Mouse (Mus musculus): ENCODE results near the gene Mylk. TPM values are rescaled to one million over a fixed set of nuclear protein-coding genes. Genes with fewer than 3 reads are reported as not detected.
"Not testable (repeated sequence)": the region's sequence is repeated elsewhere in the genome, so short reads cannot be mapped to it uniquely, and the experiment has no call there.

Mylk gene
- polyA plus RNA-seq, 1 experiment, result 8.3 TPM

- Histone ChIP-seq H3K4me3 (ENCODE audit: insufficient read depth, low read length) (no peak overlapping the region), H3K27ac (ENCODE audit: insufficient read depth, low read length) (no peak overlapping the region), H3K4me1 (ENCODE audit: control insufficient read depth, insufficient read depth, low read length) (no peaks in the 10 kb centered on the region)
- TF ChIP-seq POLR2A (IDR thresholded peaks at IDR 0.05; ENCODE audit: extremely low read depth, insufficient read depth, low read length), result no peak
- no peak for TF ChIP-seq CTCF (IDR thresholded peaks at IDR 0.05; ENCODE audit: extremely low read depth, insufficient read depth, low read length)
These were observed 56.2 kb downstream of the Mylk start for GRCm38 (mm10) chr16:34801222-34801621.

GRCm38 (mm10) chr16:34804286-34805010 lies 59.4 kb downstream of the Mylk start:
- Histone ChIP-seq H3K4me1 (ENCODE audit: control insufficient read depth, insufficient read depth, low read length) (no peaks in the 10 kb centered on the region), H3K4me3 (ENCODE audit: insufficient read depth, low read length) (no peak overlapping the region), H3K27ac (ENCODE audit: insufficient read depth, low read length) (no peak overlapping the region)
- TF ChIP-seq POLR2A (IDR thresholded peaks at IDR 0.05; ENCODE audit: extremely low read depth, insufficient read depth, low read length) (no peak), CTCF (IDR thresholded peaks at IDR 0.05; ENCODE audit: extremely low read depth, insufficient read depth, low read length) (no peak)

- H3K4me1 ChIP-seq (ENCODE audit: control insufficient read depth, insufficient read depth, low read length), result no peaks in the 10 kb centered on the region
- H3K27ac ChIP-seq (ENCODE audit: insufficient read depth, low read length), result no peak overlapping the region
- TF ChIP-seq CTCF (IDR thresholded peaks at IDR 0.05; ENCODE audit: extremely low read depth, insufficient read depth, low read length) (no peak), POLR2A (IDR thresholded peaks at IDR 0.05; ENCODE audit: extremely low read depth, insufficient read depth, low read length) (no peak)
- H3K4me3 ChIP-seq (ENCODE audit: insufficient read depth, low read length), result no peak overlapping the region
These were observed 62.1 kb downstream of the Mylk start for GRCm38 (mm10) chr16:34806883-34807767.

- TF ChIP-seq CTCF (IDR thresholded peaks at IDR 0.05; ENCODE audit: extremely low read depth, insufficient read depth, low read length) (no peak), POLR2A (IDR thresholded peaks at IDR 0.05; ENCODE audit: extremely low read depth, insufficient read depth, low read length) (no peak)
- Histone ChIP-seq H3K4me1 (ENCODE audit: control insufficient read depth, insufficient read depth, low read length) (no peaks in the 10 kb centered on the region), H3K27ac (ENCODE audit: insufficient read depth, low read length) (no peak overlapping the region), H3K4me3 (ENCODE audit: insufficient read depth, low read length) (no peak overlapping the region)
These were observed 62.8 kb downstream of the Mylk start for GRCm38 (mm10) chr16:34807768-34808275.

GRCm38 (mm10) chr16:34812165-34812564 lies 67.2 kb downstream of the Mylk start:
- TF ChIP-seq POLR2A (IDR thresholded peaks at IDR 0.05; ENCODE audit: extremely low read depth, insufficient read depth, low read length), result no peak
- TF ChIP-seq CTCF (IDR thresholded peaks at IDR 0.05; ENCODE audit: extremely low read depth, insufficient read depth, low read length), result no peak
- no peak overlapping the region for H3K27ac ChIP-seq (ENCODE audit: insufficient read depth, low read length)
- H3K4me1 ChIP-seq (ENCODE audit: control insufficient read depth, insufficient read depth, low read length), result no peaks in the 10 kb centered on the region

GRCm38 (mm10) chr16:34813161-34813560 lies 68.2 kb downstream of the Mylk start:
- not testable (repeated sequence) for H3K4me3 ChIP-seq (ENCODE audit: insufficient read depth, low read length)

More at GRCm38 (mm10) chr16:34812165-34812564, 67.2 kb downstream of the Mylk start:
- H3K4me3 ChIP-seq (ENCODE audit: insufficient read depth, low read length), result no peak overlapping the region

GRCm38 (mm10) chr16:34813570-34813969 lies 68.6 kb downstream of the Mylk start:
- Histone ChIP-seq H3K4me1 (ENCODE audit: control insufficient read depth, insufficient read depth, low read length) (no peaks in the 10 kb centered on the region), H3K4me3 (ENCODE audit: insufficient read depth, low read length) (no peak overlapping the region), H3K27ac (ENCODE audit: insufficient read depth, low read length) (no peak overlapping the region)
- TF ChIP-seq POLR2A (IDR thresholded peaks at IDR 0.05; ENCODE audit: extremely low read depth, insufficient read depth, low read length), result no peak
- TF ChIP-seq CTCF (IDR thresholded peaks at IDR 0.05; ENCODE audit: extremely low read depth, insufficient read depth, low read length), result no peak

More at GRCm38 (mm10) chr16:34813161-34813560, 68.2 kb downstream of the Mylk start:
- not testable (repeated sequence) for H3K4me1 ChIP-seq (ENCODE audit: control insufficient read depth, insufficient read depth, low read length); H3K27ac ChIP-seq (ENCODE audit: insufficient read depth, low read length)

GRCm38 (mm10) chr16:34814612-34815011 lies 69.6 kb downstream of the Mylk start:
- Histone ChIP-seq H3K27ac (ENCODE audit: insufficient read depth, low read length) (no peak overlapping the region), H3K4me1 (ENCODE audit: control insufficient read depth, insufficient read depth, low read length) (no peaks in the 10 kb centered on the region), H3K4me3 (ENCODE audit: insufficient read depth, low read length) (no peak overlapping the region)
- TF ChIP-seq POLR2A (IDR thresholded peaks at IDR 0.05; ENCODE audit: extremely low read depth, insufficient read depth, low read length), result no peak
- no peak for TF ChIP-seq CTCF (IDR thresholded peaks at IDR 0.05; ENCODE audit: extremely low read depth, insufficient read depth, low read length)

GRCm38 (mm10) chr16:34816548-34816947 lies 71.5 kb downstream of the Mylk start:
- no peak overlapping the region for H3K27ac ChIP-seq (ENCODE audit: insufficient read depth, low read length)
- no peak overlapping the region for H3K4me3 ChIP-seq (ENCODE audit: insufficient read depth, low read length)
- TF ChIP-seq POLR2A (IDR thresholded peaks at IDR 0.05; ENCODE audit: extremely low read depth, insufficient read depth, low read length) (no peak), CTCF (IDR thresholded peaks at IDR 0.05; ENCODE audit: extremely low read depth, insufficient read depth, low read length) (no peak)
- no peaks in the 10 kb centered on the region for H3K4me1 ChIP-seq (ENCODE audit: control insufficient read depth, insufficient read depth, low read length)

Measured in cortical plate, adult 2 months (tissue).